Mouse (Mus musculus) heart, adult 2 months (tissue): ENCODE measurements around the gene Tmem132b.

ENCODE experiments used
- CTCF ChIP-seq: fragments of 200-600 bp; IDR thresholded peaks from 2 replicates; pipeline ENCODE4 v1.8.1; 2022; ENCODE audit warnings: antibody characterized with exemption, mild to moderate bottlenecking, moderate library complexity
- EP300 ChIP-seq: fragments of 200-500 bp; IDR thresholded peaks from 2 replicates; pipeline ENCODE4 v1.6.1; 2011; ENCODE audit warnings: low read depth, low read length, control low read depth; ENCODE audit not compliant: insufficient read depth
- POLR2A ChIP-seq: fragments of 200-500 bp; IDR thresholded peaks from 2 replicates; pipeline ENCODE4 v1.6.1; 2011; ENCODE audit warnings: mild to moderate bottlenecking, low read depth, low read length, control low read depth; ENCODE audit not compliant: insufficient read depth

DNA sequence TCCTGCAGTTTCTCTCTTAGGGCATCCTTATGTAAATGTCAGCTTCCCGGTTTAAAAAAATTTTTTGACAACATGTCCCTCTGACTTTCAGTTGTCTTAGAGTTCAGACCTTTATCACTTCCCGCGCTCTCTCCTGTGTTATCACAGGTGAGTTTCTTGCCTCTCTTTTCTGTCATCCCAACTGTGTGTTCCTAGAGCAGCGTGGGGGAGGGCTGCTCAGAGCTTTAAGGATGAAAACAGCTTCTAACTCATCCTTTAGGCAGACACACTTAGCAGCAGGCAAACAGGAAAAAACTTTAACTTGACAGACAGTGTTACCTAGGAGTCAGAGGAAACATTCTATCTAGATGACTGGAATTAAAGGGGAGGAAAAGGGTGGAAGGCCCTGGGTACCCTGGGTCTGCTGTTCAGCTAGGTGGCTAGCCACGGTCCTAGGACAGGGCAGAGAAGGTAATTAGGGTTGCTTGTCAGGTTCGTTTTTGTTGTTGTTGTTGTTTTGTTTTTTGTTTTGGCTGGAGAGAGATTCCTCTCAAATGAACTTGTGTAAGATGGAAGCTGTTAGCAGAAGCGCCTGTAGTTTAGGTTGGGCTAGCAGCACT lies 144.6 kb downstream of the Tmem132b start:
- TF ChIP-seq CTCF = no peak
- no peak for TF ChIP-seq POLR2A
- TF ChIP-seq EP300 = no peak
